Mouse (Mus musculus) midbrain, embryonic 14.5 days (tissue): ENCODE results near the gene Scaf8. TPM values are rescaled to one million over a fixed set of nuclear protein-coding genes. Genes with fewer than 3 reads are reported as not detected.
A peak's percentile ranks its signal among the peaks of the same experiment; 100 is the strongest.
"Not testable (repeated sequence)": the region's sequence is repeated elsewhere in the genome, so short reads cannot be mapped to it uniquely, and the experiment has no call there.

Experiments
- ATAC-seq: fragments of 200-750 bp; cut with Nextera tagmentation; 2 replicates; pipeline ENCODE4 v1.8.0; 2017; ENCODE audit warnings: moderate number of reproducible peaks, moderate library complexity; ENCODE audit not compliant: low FRiP score, low TSS enrichment
- DNase-seq: peaks from one replicate; pipeline ENCODE4 v3.0.0-alpha.2; 2015
- H3K27ac ChIP-seq: fragments of 300-500 bp; sonication (generic); replicated peaks from 2 replicates; pipeline ENCODE4 v1.5.1; 2014; ENCODE audit warnings: mild to moderate bottlenecking, low read depth, low read length, moderate library complexity
- H3K27me3 ChIP-seq: fragments of 300-500 bp; sonication (generic); 2 replicates; pipeline ENCODE4 v1.6.1; 2014; ENCODE audit warnings: low read length, control low read depth, mixed read lengths; ENCODE audit not compliant: control insufficient read depth, insufficient read depth
- H3K36me3 ChIP-seq: fragments of 300-500 bp; sonication (generic); 2 replicates; pipeline ENCODE4 v1.6.1; 2014; ENCODE audit warnings: low read length, control low read depth; ENCODE audit not compliant: control insufficient read depth, insufficient read depth
- H3K4me1 ChIP-seq: fragments of 300-500 bp; sonication (generic); 2 replicates; pipeline ENCODE4 v1.6.1; 2014; ENCODE audit warnings: mild to moderate bottlenecking, antibody characterized with exemption, low read length, control low read depth; ENCODE audit not compliant: control insufficient read depth, insufficient read depth
- H3K4me2 ChIP-seq: fragments of 300-500 bp; sonication (generic); 2 replicates; pipeline ENCODE4 v1.6.1; 2014; ENCODE audit warnings: mild to moderate bottlenecking, low read length, moderate library complexity
- H3K4me3 ChIP-seq: fragments of 300-500 bp; sonication (generic); replicated peaks from 2 replicates; pipeline ENCODE4 v1.5.1; 2014; ENCODE audit warnings: low read depth, low read length
- H3K9ac ChIP-seq: fragments of 300-500 bp; sonication (generic); replicated peaks from 2 replicates; pipeline ENCODE4 v1.6.1; 2014; ENCODE audit warnings: mild to moderate bottlenecking, low read length, moderate library complexity
- H3K9me3 ChIP-seq: fragments of 300-500 bp; sonication (generic); 2 replicates; pipeline ENCODE4 v1.6.1; 2016; ENCODE audit warnings: low read length, control low read depth, mixed read lengths; ENCODE audit not compliant: control insufficient read depth
- WGBS: fragments of 180-500 bp; shearing (Covaris S2); extraction: QIAGEN DNeasy Blood & Tissue Kit; methylation state at CpG from one replicate; pipeline ENCODE4 v1.1.7; 2014; 5-methylcytosine and 5-hydroxymethylcytosine counted together
- polyA plus RNA-seq: library from polyadenylated mRNA; unstranded; fragments of >200 nt; fragmentation: Nextera tagmentation; extraction: Ambion mirVana; gene quantifications from 2 replicates; pipeline ENCODE4 v1.2.1, GENCODE M21; 2014

Gene Scaf8
- 16.1 and 20.8 TPM in 2 replicates for polyA plus RNA-seq

DNA sequence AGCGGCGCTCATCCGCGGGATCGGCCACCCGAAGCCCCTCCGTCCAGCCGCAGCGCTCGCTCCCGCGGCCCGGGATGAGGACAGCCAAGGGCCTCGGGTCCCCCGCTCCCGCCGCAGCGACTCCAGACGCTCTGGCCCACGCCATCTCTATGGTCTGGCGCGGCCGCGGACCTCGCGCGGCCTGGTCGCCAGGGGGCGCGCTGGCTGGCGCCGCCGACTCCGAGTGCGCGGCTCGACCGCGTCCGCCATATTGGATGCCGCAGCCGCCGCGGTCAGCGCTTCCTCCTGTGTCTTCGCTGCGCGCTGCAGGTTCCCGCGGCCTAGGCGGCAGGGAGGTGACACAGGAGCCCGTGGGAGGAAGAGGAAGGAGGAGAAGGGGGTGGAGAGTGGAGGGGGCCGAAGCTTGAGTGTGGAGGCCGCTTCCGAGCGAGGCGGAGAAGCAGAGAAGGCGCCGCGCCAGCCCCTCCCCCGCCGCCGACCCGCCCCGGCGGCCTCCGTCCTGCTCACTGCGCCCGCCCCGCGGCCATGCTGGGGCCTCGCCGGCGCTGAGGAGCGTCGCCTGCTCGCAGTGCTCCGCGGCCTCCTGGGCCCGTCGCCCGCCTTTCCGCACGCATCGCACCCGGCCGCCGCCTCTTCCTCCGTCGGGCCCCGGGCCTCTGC is at the start of gene Scaf8:
Scaf8 (plus strand) TSS at position 253 of the 660 bp plus-strand sequence.
- H3K36me3 ChIP-seq = no peaks in the 10 kb centered on the region
- no peaks in the 10 kb centered on the region for H3K9me3 ChIP-seq
- peak within 1 kb of the TSS; percentile 95 for H3K9ac ChIP-seq
- peak; percentile 96 for DNase-seq
- peak; percentile 96 for ATAC-seq
- under 1% methylated on average over 81 of the region's 91 CpGs for WGBS
- H3K4me1 ChIP-seq = peaks cover 18% of the 10 kb centered on the region
- no peaks in the 10 kb centered on the region for H3K27me3 ChIP-seq
- H3K27ac ChIP-seq = peak within 1 kb of the TSS; percentile 99
- peak within 1 kb of the TSS; percentile 98 for H3K4me3 ChIP-seq
- peak within 1 kb of the TSS; percentile 68 for H3K4me2 ChIP-seq

DNA sequence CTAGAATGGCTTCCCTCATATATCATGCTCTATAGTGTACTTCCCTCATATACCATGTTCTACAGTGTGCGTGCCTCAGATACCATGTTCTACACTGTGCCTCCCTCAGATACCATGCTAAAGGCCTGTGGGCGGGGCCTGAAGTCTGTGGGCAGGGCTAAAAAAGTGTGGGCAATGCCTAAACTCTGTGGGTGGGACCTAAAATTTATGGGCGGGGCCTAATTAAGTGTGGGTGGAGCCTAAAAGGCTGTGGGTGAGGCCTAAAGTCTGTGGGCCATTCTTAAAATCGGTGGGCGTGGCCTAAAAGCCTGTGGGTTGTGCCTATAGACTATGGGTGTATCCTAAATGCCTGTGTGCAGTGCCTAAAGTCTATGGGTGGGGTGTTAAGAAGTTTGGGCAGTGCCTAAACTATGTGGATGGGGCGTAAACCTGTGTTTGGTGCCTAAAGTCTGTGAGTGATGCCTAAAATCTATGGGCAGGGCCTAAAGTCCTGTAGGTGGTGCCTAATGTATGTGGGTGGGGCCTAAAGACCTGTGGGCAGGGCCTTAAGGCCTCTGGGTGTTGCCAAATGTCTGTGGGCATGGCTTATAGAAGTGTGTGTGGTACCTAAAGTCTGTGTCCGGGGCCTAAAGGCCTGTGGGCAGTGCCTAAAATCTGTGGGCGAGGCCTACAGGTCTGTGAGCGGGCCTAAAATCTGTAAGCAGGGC is 39.5 kb upstream of the Scaf8 start:
- 97% methylated on average over 9 of the region's 9 CpGs for WGBS
- Histone ChIP-seq H3K27ac (no peak overlapping the region), H3K36me3 (peaks cover 65% of the 10 kb centered on the region), H3K4me2 (no peak overlapping the region), H3K9ac (no peak overlapping the region), H3K4me1 (no peaks in the 10 kb centered on the region), H3K27me3 (no peaks in the 10 kb centered on the region), H3K4me3 (no peak overlapping the region), H3K9me3 (0 out of 2 replicates have a peak, but pooled peaks cover 2% of the 10 kb centered on the region)
- ATAC-seq = no peak
- no peak for DNase-seq

DNA sequence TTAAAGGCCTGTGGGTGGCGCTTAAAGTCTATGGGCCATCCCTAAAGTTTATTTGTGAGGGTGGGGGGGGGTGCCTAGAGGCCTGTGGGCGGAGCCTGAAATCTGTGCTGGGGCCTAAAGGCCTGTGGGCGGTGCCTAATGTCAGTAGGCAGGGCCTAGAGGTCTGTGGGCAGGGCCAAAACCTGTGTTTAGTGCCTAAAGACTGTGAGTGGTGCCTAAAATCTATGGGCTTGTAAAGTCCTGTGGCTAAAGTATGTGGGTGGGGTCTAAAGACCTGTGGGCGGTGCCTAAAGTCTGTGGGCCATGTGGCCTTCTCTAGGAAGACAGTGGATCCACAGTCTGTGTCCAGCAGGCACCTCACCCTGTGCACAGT is 38.9 kb upstream of the Scaf8 start:
- no peaks in the 10 kb centered on the region for H3K4me1 ChIP-seq
- H3K4me2 ChIP-seq = no peak overlapping the region
- peaks cover 61% of the 10 kb centered on the region for H3K36me3 ChIP-seq
- DNase-seq (no peak), ATAC-seq (no peak)
- no peaks in the 10 kb centered on the region for H3K27me3 ChIP-seq
- 0 out of 2 replicates have a peak, but pooled peaks cover 2% of the 10 kb centered on the region for H3K9me3 ChIP-seq
- WGBS = 91% methylated on average over 4 of the region's 4 CpGs
- H3K4me3 ChIP-seq = no peak overlapping the region
- H3K9ac ChIP-seq = no peak overlapping the region
- no peak overlapping the region for H3K27ac ChIP-seq

DNA sequence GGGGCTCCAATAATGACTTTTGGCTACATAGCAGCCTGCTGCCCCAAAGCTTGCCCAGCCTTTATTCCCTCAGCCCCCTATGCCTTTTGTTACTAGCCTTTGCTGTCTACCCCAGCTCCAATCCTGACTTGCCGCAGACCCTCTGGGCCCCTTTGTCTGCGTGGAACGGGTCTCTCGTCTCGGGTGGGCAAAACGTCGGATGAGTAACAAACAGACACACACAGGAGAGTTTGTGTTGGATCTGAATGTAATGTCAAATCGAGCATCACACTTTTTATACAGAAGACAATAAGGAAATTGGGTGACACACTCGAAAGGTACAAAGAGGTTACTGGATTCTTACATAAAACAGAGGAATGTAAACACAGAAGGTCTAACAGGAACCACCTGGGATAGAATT is 36.8 kb upstream of the Scaf8 start:
- H3K4me2 ChIP-seq, H3K27ac ChIP-seq, H3K9ac ChIP-seq, H3K4me3 ChIP-seq, ATAC-seq, H3K27me3 ChIP-seq, H3K9me3 ChIP-seq, DNase-seq, H3K4me1 ChIP-seq: not testable (repeated sequence)
- WGBS = 92% methylated on average over 9 of the region's 9 CpGs
- peaks cover 40% of the 10 kb centered on the region for H3K36me3 ChIP-seq

DNA sequence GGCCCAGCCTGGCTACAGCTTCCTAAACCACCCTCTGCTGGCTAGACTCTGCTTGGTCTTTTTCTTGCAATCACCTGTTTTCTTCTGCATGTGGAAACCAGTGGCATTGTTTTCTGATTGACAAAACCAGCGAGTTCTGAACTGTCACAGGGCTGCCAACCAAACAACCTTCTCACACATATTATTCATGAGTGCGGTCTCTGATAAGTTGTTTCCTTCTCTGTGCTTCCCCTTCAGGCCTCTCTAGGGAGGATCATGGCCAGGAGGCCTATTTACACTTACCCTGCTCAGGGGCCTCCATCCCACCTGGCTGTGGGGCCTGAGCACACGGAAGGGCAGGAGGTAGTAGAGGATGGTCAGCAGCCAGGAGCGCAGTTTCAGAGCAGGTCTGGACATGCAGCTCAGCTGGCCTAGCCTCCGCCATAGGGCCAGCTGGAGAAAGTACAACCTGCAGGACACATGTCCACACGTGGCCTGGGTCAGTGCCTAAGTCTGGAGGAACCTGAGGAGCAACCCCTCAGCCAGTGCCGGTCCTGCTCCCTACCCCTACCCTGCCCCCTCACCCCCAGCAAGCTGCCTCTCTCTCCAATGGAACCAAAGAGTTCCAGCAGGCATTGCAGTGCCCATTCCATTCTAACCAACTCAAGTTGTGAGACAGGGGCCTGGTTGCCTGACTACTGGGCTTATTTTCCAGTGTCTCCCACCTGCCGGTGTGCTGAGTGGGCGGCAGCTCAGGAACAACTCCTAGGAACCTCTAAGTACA is 34.0 kb upstream of the Scaf8 start:
- H3K4me2 ChIP-seq, H3K4me1 ChIP-seq, DNase-seq, H3K9ac ChIP-seq, ATAC-seq, H3K27ac ChIP-seq, H3K9me3 ChIP-seq, H3K27me3 ChIP-seq, H3K4me3 ChIP-seq: not testable (repeated sequence)
- H3K36me3 ChIP-seq = peaks cover 14% of the 10 kb centered on the region
- 84% methylated on average over 7 of the region's 9 CpGs for whole genome bisulfite sequencing

DNA sequence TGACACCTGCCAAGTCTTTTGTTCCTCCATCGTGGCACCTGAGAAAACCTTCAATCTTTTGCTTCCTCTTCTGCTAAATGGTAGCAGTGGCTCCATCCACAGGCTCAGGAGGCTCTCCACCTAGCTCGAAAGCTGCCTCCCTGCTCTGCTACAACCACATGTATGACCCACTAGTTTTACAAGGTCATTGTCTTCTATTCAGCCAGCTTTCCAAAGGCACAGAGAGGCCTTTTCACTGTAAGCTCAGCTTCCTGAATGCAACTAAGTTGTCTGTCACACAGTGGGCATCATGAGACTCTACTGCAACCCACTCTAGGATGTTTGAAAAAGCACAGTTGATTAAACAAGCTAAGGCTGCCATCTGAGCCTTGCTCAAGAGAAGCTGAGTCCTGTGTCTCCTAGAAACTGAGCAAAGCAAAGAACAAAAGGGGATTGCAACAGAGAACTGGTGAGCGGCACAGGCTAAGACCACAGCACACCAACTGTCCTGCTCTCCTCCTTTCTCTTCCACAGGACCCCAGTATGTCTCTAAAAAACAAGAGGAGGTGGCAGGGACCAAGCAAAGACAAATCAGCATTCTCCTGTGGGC is 33.2 kb upstream of the Scaf8 start:
- 77% methylated on average over 2 of the region's 3 CpGs for WGBS
- peak; percentile 60 for ATAC-seq
- not testable (repeated sequence) for H3K4me2 ChIP-seq, H3K36me3 ChIP-seq, H3K4me1 ChIP-seq, H3K9me3 ChIP-seq, H3K27ac ChIP-seq, H3K27me3 ChIP-seq, DNase-seq, H3K4me3 ChIP-seq, H3K9ac ChIP-seq

DNA sequence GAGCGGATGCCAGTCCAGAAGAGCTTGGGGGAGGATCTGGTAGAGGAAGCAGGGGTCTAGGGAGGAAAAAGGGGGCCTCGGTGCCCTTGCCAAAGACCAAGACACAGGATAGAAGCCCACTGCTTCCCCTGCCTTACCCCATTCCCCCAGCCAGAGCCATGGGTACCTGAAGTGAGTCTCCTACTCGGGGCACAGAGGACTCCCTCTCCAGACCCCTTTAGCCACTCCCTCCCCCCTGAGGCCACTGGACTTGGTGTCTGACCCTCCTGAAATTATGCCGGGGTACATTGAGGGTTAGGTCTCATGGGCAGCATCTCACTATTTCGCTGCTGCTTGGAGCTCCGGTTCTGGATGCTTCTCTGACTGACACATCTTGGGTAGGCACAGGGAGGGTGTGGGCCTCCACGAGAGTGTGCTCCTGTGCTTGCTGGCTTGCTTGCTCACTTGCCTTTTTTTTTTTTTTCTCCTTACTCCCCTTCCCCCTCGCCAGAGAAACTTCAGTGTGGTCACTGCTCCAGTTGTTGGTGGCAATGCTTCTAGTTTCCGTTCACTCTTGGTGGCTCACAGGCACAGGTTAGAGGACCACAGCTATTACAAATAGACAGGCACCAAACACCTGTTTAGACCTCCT is 32.5 kb upstream of the Scaf8 start:
- not testable (repeated sequence) for H3K9ac ChIP-seq, H3K36me3 ChIP-seq, H3K9me3 ChIP-seq, H3K27ac ChIP-seq, H3K27me3 ChIP-seq, H3K4me1 ChIP-seq
- DNase-seq = peak; percentile 19
- ATAC-seq = peak; percentile 76
- WGBS = 81% methylated on average over 6 of the region's 9 CpGs
- Histone ChIP-seq H3K4me3 (peak overlapping the region; percentile 43; the same call in 1 of the 2 replicates), H3K4me2 (peak overlapping the region; percentile 42)
